Mouse (Mus musculus) lung, postnatal 0 days (tissue): ENCODE measurements around the gene Car14. TPM values are rescaled to one million over a fixed set of nuclear protein-coding genes. Genes with fewer than 3 reads are reported as not detected.

Experiments used
- ATAC-seq: fragments of 200-750 bp; cut with Nextera tagmentation; 2 replicates; pipeline ENCODE4 v1.8.0; 2017; ENCODE audit warnings: moderate library complexity
- DNase-seq: peaks from one replicate; pipeline ENCODE4 v3.0.0-alpha.2; 2016; ENCODE audit warnings: low spot score
- H3K27ac ChIP-seq: fragments of 300-500 bp; sonication (generic); 2 replicates; pipeline ENCODE4 v1.5.1; 2014; ENCODE audit warnings: antibody characterized with exemption, mild to moderate bottlenecking, low read length, mixed read lengths
- H3K27me3 ChIP-seq: fragments of 300-500 bp; sonication (generic); replicated peaks from 2 replicates; pipeline ENCODE4 v1.6.1; 2014; ENCODE audit warnings: low read length, mixed read lengths; ENCODE audit not compliant: insufficient read depth
- H3K36me3 ChIP-seq: fragments of 300-500 bp; sonication (generic); 2 replicates; pipeline ENCODE4 v1.6.1; 2014; ENCODE audit warnings: low read length, mixed read lengths; ENCODE audit not compliant: insufficient read depth
- H3K4me1 ChIP-seq: fragments of 300-500 bp; sonication (generic); 2 replicates; pipeline ENCODE4 v1.6.1; 2014; ENCODE audit warnings: antibody characterized with exemption, low read depth, low read length, mixed read lengths; ENCODE audit not compliant: insufficient read depth
- H3K4me2 ChIP-seq: fragments of 300-500 bp; sonication (generic); replicated peaks from 2 replicates; pipeline ENCODE4 v1.6.1; 2014; ENCODE audit warnings: low read depth, mild to moderate bottlenecking, low read length, moderate library complexity, mixed read lengths
- H3K4me3 ChIP-seq: fragments of 300-500 bp; sonication (generic); 2 replicates; pipeline ENCODE4 v1.5.1; 2014; ENCODE audit warnings: low read depth, low read length
- H3K9ac ChIP-seq: fragments of 300-500 bp; sonication (generic); replicated peaks from 2 replicates; pipeline ENCODE4 v1.6.1; 2014; ENCODE audit warnings: low read depth, mild to moderate bottlenecking
- H3K9me3 ChIP-seq: fragments of 300-500 bp; sonication (generic); 2 replicates; pipeline ENCODE4 v1.6.1; 2016; ENCODE audit warnings: low read length, mixed read lengths
- CTCF ChIP-seq: IDR thresholded peaks from 2 replicates; pipeline ENCODE4 v1.5.1; 2016; ENCODE audit warnings: antibody characterized with exemption, mild to moderate bottlenecking
- EP300 ChIP-seq: IDR thresholded peaks from 2 replicates; pipeline ENCODE4 v1.6.1; 2016; ENCODE audit warnings: antibody characterized with exemption, mild to moderate bottlenecking, control low read depth
- WGBS: fragments of 180-500 bp; shearing (Covaris S2); extraction: QIAGEN DNeasy Blood & Tissue Kit; methylation state at CpG from one replicate; pipeline ENCODE4 v1.1.7; 2014; 5-methylcytosine and 5-hydroxymethylcytosine counted together
- polyA plus RNA-seq: library from polyadenylated mRNA; unstranded; fragments of >200 nt; fragmentation: Nextera tagmentation; extraction: Ambion mirVana; gene quantifications from 2 replicates; pipeline ENCODE4 v1.2.1, GENCODE M21; 2015

Car14 gene
- polyA plus RNA-seq, 1 experiment from 2014 or later = 4.4 TPM

DNA sequence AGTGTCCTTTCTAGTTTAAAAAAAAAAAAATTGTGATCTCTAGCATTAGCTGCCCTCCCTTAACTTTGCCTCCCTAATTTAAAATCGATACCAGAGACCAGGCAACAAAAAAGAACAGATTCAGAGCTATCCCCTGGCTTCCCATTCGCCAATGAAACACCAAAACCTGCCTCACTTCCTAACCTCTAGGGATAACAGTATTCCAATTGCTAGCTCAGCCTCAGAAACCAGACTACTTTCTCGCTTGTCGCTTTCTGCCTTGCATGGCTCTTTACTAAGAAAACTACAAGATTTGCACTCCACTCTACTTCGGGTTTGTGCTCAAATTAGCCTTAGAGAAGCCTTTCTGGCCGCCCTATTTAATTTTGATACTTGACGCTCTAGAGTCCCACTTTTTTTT lies 48.4 kb downstream of the Car14 start:
- Histone ChIP-seq H3K4me3 (peak overlapping the region; percentile 89), H3K4me2 (peak overlapping the region; percentile 87), H3K9me3 (no peaks in the 10 kb centered on the region), H3K27ac (peak overlapping the region; percentile 52), H3K9ac (peak overlapping the region; percentile 84; the same call in 1 of the 2 replicates), H3K27me3 (no peaks in the 10 kb centered on the region), H3K4me1 (peaks cover 8% of the 10 kb centered on the region; the same call in 1 of the 2 replicates), H3K36me3 (peaks cover 11% of the 10 kb centered on the region)
- WGBS = 21% methylated on average over 7 of the region's 7 CpGs
- no peak for TF ChIP-seq EP300
- ATAC-seq (no peak), DNase-seq (peak; percentile 9)

DNA sequence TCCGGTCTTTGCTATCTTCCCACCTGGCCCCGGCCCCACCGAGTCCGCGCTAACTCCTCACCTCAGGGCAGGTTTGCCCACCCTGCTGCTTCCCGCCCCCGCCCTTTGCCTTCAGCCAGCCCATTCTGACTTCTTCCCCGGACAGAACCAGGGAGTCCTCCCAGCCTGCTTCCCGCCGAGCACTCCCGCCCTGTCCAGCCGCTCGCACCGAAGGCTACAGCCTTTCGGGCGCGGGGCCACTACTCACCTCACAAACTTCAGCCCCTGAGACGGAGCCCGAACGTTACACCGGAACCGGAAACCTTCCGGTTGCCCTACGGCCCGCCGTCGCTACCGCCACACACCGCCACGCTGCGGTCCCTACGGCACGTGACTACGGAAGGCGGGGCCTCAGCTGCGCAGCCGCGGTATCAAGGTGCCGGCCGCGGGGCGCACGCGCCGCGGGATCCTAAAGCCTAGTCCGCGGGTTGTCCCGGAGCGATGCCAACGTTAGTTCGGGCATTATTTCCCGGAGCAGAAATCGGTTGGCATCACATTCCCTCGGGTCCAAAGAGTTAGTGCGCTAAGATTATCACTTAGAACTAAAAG lies 48.9 kb downstream of the Car14 start, which contains the start of gene Prpf3:
Gene Prpf3, minus strand, starts transcription at position 384 of the 588 bp plus-strand sequence.
- ATAC-seq = peak; percentile 100
- Histone ChIP-seq H3K9ac (peak within 1 kb of the TSS; percentile 84), H3K27me3 (no peaks in the 10 kb centered on the region), H3K4me2 (peak within 1 kb of the TSS; percentile 87), H3K4me1 (peaks cover 8% of the 10 kb centered on the region; the same call in 1 of the 2 replicates), H3K4me3 (peak within 1 kb of the TSS; percentile 89), H3K36me3 (peaks cover 15% of the 10 kb centered on the region), H3K9me3 (no peaks in the 10 kb centered on the region), H3K27ac (peak within 1 kb of the TSS; percentile 71)
- WGBS = under 1% methylated on average over 55 of the region's 56 CpGs
- TF ChIP-seq EP300 = no peak
- peak; percentile 17; the same call in 1 of the 2 replicates for TF ChIP-seq CTCF
- DNase-seq = peak; percentile 98

DNA sequence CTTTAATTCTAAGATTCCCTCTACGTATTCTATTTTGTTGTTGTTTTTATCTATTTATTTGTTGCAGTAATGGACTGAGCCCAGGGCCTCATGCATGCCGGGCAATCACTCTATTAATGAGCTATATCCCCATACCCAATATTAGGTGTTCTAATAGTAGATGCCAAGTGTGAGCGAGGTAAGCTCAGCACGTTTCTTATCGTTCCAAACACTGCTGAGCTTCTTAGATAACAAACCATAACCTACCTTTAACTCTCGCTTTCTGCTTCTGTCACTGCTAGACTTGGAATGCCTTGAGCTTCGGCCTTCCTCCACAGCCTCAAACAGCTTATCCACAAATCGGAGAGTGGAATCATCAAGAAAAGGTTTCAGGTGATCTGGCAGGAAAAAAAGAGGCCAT lies 53.2 kb downstream of the Car14 start:
- H3K27me3 ChIP-seq = no peaks in the 10 kb centered on the region
- WGBS = 92% methylated on average over 8 of the region's 8 CpGs

DNA sequence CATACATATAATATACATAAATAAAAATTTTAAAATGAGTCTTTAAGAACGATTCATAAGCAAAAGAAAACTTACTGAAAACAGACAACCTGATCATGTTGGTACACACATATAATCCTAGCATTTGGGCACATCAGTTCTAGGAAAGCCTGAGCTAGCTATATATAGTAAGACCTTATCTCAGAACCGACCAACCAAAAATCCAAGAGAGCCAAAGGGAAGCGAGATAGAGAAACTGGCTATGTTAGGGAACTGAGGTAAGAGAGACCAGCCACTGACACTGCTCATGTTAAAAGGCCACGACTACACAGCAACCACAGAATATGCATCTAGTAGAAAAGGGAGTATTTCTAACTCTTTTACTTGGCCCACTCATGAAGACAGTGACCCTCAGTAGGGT lies 53.9 kb downstream of the Car14 start:
- Histone ChIP-seq H3K9ac (no peak overlapping the region), H3K4me2 (no peak overlapping the region), H3K36me3 (peaks cover 54% of the 10 kb centered on the region), H3K4me1 (peaks cover 8% of the 10 kb centered on the region; the same call in 1 of the 2 replicates), H3K9me3 (no peaks in the 10 kb centered on the region), H3K4me3 (no peak overlapping the region), H3K27ac (no peak overlapping the region), H3K27me3 (no peaks in the 10 kb centered on the region)
- no peak for DNase-seq
- 75% methylated on average over 4 of the region's 4 CpGs for WGBS
- no peak for ATAC-seq
- no peak for TF ChIP-seq CTCF
- TF ChIP-seq EP300 = no peak

More for the DNA sequence above, 53.2 kb downstream of the Car14 start:
- DNase-seq (no peak), ATAC-seq (no peak)
- Histone ChIP-seq H3K4me2 (no peak overlapping the region), H3K4me3 (no peak overlapping the region), H3K9me3 (no peaks in the 10 kb centered on the region), H3K4me1 (peaks cover 8% of the 10 kb centered on the region; the same call in 1 of the 2 replicates), H3K27ac (no peak overlapping the region), H3K9ac (no peak overlapping the region), H3K36me3 (peaks cover 47% of the 10 kb centered on the region)
- no peak for TF ChIP-seq EP300
- no peak for TF ChIP-seq CTCF

Other genes with a start within 250 kb of the Car14 start
- 99.6 and 101 TPM in 2 replicates for gene Mcl1, start 245.9 kb downstream of the Car14 start, polyA plus RNA-seq
- 11.8 and 13.2 TPM in 2 replicates for gene Adamtsl4, start 216.8 kb downstream of the Car14 start, polyA plus RNA-seq
- gene Ecm1, start 165.1 kb downstream of the Car14 start, polyA plus RNA-seq = 94.3 and 107 TPM in 2 replicates
- gene Tars2, start 144.5 kb downstream of the Car14 start, polyA plus RNA-seq = 18.5 and 19.3 TPM in 2 replicates
- 12.9 and 14.0 TPM in 2 replicates for gene Rprd2, start 85.8 kb downstream of the Car14 start, polyA plus RNA-seq
- gene Prpf3, start 48.8 kb downstream of the Car14 start, polyA plus RNA-seq = 14.3 and 16.0 TPM in 2 replicates
- gene Mrps21, start 33.2 kb downstream of the Car14 start, polyA plus RNA-seq = 252 and 273 TPM in 2 replicates
- 2.0 and 3.1 TPM in 2 replicates for gene Ciart, start 22.4 kb downstream of the Car14 start, polyA plus RNA-seq
- 247 and 252 TPM in 2 replicates for gene BC028528, start 12.7 kb downstream of the Car14 start, polyA plus RNA-seq
- gene Aph1a, start 10.7 kb downstream of the Car14 start, polyA plus RNA-seq = 48.6 and 49.1 TPM in 2 replicates
- gene Anp32e, start 24.6 kb upstream of the Car14 start, polyA plus RNA-seq = 72.5 and 79.6 TPM in 2 replicates
- gene Plekho1, start 91.3 kb upstream of the Car14 start, polyA plus RNA-seq = 53.5 and 55.4 TPM in 2 replicates
- 32.3 and 32.8 TPM in 2 replicates for gene Vps45, start 153.8 kb upstream of the Car14 start, polyA plus RNA-seq
- gene Otud7b, start 199.8 kb upstream of the Car14 start, polyA plus RNA-seq = 30.2 and 30.6 TPM in 2 replicates